Mouse (Mus musculus) hindbrain, embryonic 15.5 days (tissue): ENCODE results near the gene Tdrd6. TPM values are rescaled to one million over a fixed set of nuclear protein-coding genes. Genes with fewer than 3 reads are reported as not detected.

ENCODE experiments used
- ATAC-seq: fragments of 200-750 bp; cut with Nextera tagmentation; 2 replicates; pipeline ENCODE4 v1.8.0; 2017; ENCODE audit warnings: low read depth, moderate number of reproducible peaks, moderate TSS enrichment; ENCODE audit not compliant: low FRiP score
- H3K27ac ChIP-seq: fragments of 300-500 bp; sonication (generic); replicated peaks from 2 replicates; pipeline ENCODE4 v1.5.1; 2015; ENCODE audit warnings: mild to moderate bottlenecking, inconsistent platforms
- H3K27me3 ChIP-seq: fragments of 300-500 bp; sonication (generic); 2 replicates; pipeline ENCODE4 v1.6.1; 2015; ENCODE audit warnings: control low read depth, inconsistent platforms
- H3K36me3 ChIP-seq: fragments of 300-500 bp; sonication (generic); 2 replicates; pipeline ENCODE4 v1.6.1; 2015; ENCODE audit warnings: control low read depth, inconsistent platforms
- H3K4me1 ChIP-seq: fragments of 300-500 bp; sonication (generic); replicated peaks from 2 replicates; pipeline ENCODE4 v1.6.1; 2015; ENCODE audit warnings: control low read depth, inconsistent platforms
- H3K4me2 ChIP-seq: fragments of 300-500 bp; sonication (generic); 2 replicates; pipeline ENCODE4 v1.6.1; 2015; ENCODE audit warnings: moderate library complexity, mild to moderate bottlenecking, inconsistent platforms
- H3K4me3 ChIP-seq: fragments of 300-500 bp; sonication (generic); 2 replicates; pipeline ENCODE4 v1.5.1; 2015; ENCODE audit warnings: mild to moderate bottlenecking, inconsistent platforms
- H3K9ac ChIP-seq: fragments of 300-500 bp; sonication (generic); 2 replicates; pipeline ENCODE4 v1.6.1; 2015; ENCODE audit warnings: inconsistent platforms
- H3K9me3 ChIP-seq: fragments of 300-500 bp; sonication (generic); 2 replicates; pipeline ENCODE4 v1.6.1; 2016; ENCODE audit warnings: control low read depth, inconsistent platforms
- WGBS: fragments of 180-500 bp; shearing (Covaris S2); methylation state at CpG from one replicate; pipeline ENCODE4 v1.1.7; 2015; 5-methylcytosine and 5-hydroxymethylcytosine counted together
- polyA plus RNA-seq: library from polyadenylated mRNA; unstranded; fragments of >200 nt; fragmentation: Nextera tagmentation; extraction: Ambion mirVana; gene quantifications from 2 replicates; pipeline ENCODE4 v1.2.1, GENCODE M21; 2015

The Tdrd6 gene
- polyA plus RNA-seq, result 0.61 and 0.66 TPM in 2 replicates

DNA sequence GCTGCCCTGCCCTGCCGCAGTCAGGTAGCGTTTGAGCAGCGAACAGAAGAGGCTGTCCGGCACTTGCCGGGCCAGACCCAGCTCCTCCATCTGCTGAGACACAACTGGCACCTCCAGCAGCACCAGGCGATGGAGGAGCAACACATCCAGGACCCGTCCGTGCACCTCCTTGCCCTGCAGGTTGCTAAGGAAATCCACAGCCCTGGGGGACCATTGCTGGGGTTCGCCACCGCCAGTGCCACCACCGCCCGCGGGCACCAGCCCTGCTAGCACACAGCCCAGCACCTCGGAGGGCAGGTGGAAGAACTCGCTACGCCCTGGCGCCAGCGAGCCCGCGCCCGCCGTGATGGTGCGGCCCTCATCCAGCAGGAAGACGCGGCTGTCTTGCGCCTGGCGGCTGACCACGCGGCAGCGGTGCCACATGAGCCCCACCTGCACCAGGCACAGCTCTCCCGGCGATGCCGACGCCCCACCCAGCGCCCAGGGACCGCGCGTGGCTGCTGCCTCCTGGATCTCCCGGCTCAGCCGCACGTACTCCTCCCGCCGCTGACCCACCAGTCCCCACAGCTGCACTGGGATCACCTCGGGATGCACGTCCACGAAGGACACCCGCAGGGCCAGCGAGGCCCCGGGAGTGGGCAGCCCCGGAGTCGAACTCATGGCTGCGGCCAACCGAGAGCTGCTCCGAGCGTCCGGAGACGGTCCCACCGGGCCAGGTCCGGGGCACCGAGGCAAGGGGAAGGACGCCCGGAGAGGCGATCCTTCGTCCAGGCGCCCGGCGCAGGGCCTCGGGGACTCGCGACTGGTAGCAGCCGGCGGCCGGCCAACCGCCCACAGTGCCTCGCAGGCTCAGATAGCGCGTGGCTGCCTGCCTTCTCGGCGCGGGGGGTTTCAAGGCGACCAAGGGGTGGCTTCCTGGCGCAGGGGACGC is at the start of gene Tdrd6:
TSS of gene Tdrd6 (minus strand) at position 804 of the 931 bp plus-strand sequence.
- peaks cover 5% of the 10 kb centered on the region; the same call in 1 of the 2 replicates for H3K9me3 ChIP-seq
- H3K36me3 ChIP-seq, result no peaks in the 10 kb centered on the region
- peak within 1 kb of the TSS; percentile 48 for H3K4me3 ChIP-seq
- 3% methylated on average over 81 of the region's 83 CpGs for WGBS
- peak within 1 kb of the TSS; percentile 95 for H3K4me2 ChIP-seq
- peaks cover 16% of the 10 kb centered on the region for H3K4me1 ChIP-seq
- peaks cover 29% of the 10 kb centered on the region for H3K27me3 ChIP-seq
- peak within 1 kb of the TSS; percentile 48 for H3K9ac ChIP-seq
- peak; percentile 71 for ATAC-seq
- no peak within 1 kb of the TSS for H3K27ac ChIP-seq

DNA sequence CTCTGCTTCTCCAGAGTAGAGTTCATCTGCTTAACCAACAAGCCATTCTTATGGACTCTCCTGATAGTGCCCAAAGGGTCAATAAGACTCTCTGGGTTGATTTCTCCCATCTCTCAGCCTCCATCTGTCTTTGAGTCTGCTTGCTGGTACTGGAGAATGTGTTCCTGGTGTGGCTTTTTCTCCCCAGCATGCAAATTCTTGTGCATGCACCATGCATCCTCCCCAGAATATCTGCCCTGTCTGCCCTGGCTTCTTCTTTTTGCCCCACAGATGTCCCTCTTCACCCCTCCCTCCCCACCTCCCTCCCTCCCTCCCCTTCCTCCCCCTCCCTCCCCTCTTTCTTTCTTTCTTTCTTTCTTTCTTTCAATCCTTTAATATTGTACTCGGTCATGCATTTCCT is 47.2 kb upstream of the Tdrd6 start:
- WGBS, result 36% methylated on average over 1 of the region's 1 CpGs
- Histone ChIP-seq H3K27me3 (no peaks in the 10 kb centered on the region), H3K9me3 (no peaks in the 10 kb centered on the region), H3K27ac (no peak overlapping the region), H3K4me3 (no peak overlapping the region), H3K4me2 (no peak overlapping the region), H3K9ac (no peak overlapping the region), H3K36me3 (no peaks in the 10 kb centered on the region), H3K4me1 (no peaks in the 10 kb centered on the region)
- ATAC-seq, result no peak

DNA sequence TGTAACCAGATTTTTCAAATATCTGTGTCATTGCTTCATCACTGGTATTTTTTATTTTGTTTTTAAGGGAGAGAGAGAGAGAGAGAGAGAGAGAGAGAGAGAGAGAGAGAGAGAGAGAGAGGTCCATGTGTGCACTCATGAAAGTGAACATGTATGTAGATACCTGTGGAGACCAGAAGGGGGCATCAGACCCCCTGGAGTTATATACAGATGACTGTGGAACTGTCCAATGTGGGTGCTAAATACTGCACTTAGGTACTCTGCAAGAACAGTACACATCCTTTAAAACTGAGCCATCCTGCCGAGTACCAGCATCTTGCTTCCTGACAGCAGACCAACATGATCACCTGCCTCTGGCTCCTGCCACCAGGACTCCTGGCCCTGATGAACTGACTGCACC is 46.1 kb upstream of the Tdrd6 start:
- H3K36me3 ChIP-seq, result no peaks in the 10 kb centered on the region
- no peak overlapping the region for H3K4me3 ChIP-seq
- H3K27me3 ChIP-seq, result no peaks in the 10 kb centered on the region
- WGBS, result 82% methylated on average over 1 of the region's 1 CpGs
- no peaks in the 10 kb centered on the region for H3K4me1 ChIP-seq
- no peak overlapping the region for H3K9ac ChIP-seq
- H3K9me3 ChIP-seq, result no peaks in the 10 kb centered on the region
- no peak overlapping the region for H3K27ac ChIP-seq
- no peak for ATAC-seq
- no peak overlapping the region for H3K4me2 ChIP-seq

DNA sequence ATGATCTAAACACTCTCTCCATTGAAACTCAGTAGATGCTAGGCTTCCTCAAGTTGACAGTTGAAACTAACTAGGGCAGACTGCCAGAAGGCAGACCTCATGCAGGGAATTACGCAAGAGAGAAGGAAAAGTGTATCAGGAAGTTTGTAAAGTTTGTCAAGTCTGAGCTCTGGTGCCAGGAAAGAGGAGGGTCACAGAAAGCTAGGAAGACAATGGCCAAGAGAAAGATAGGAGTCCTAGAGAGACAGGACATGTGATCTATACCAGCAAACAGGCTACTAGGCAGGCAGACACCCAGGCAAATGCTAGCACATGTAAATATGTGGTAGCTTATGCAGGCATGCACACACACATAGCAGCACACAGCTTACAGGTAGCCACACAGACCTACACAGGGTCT is 45.1 kb upstream of the Tdrd6 start:
- 61% methylated on average over 1 of the region's 1 CpGs for WGBS
- no peak for ATAC-seq

DNA sequence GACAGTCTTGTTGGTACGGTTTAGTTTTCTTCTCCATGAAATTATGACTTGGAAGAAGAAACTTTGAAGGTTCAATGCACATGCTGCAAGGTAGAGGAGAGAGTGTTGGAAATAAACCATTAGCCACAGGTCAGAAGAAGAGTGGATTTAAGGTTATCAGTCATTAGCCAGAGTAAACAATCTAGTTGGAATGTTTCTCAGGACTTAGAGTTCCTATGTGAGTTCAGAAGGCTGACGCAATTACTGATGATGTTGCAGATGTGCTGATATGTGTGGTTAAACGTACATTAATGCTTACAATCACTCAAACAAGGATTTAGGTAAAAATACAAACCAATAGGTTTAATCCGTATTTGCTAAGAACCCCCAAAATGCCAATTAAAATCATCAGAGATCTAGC is 41.8 kb upstream of the Tdrd6 start:
- no peaks in the 10 kb centered on the region for H3K27me3 ChIP-seq
- no peak overlapping the region for H3K4me3 ChIP-seq
- H3K9ac ChIP-seq, result no peak overlapping the region
- H3K4me2 ChIP-seq, result no peak overlapping the region
- no peak overlapping the region for H3K27ac ChIP-seq
- H3K36me3 ChIP-seq, result no peaks in the 10 kb centered on the region
- ATAC-seq, result no peak
- no peaks in the 10 kb centered on the region for H3K9me3 ChIP-seq
- H3K4me1 ChIP-seq, result 0 out of 2 replicates have a peak, but pooled peaks cover 6% of the 10 kb centered on the region
- 94% methylated on average over 4 of the region's 4 CpGs for WGBS

More for the DNA sequence above, 45.1 kb upstream of the Tdrd6 start:
- H3K4me3 ChIP-seq, result no peak overlapping the region
- H3K4me1 ChIP-seq, result no peaks in the 10 kb centered on the region
- no peaks in the 10 kb centered on the region for H3K9me3 ChIP-seq
- H3K27ac ChIP-seq, result no peak overlapping the region
- no peaks in the 10 kb centered on the region for H3K36me3 ChIP-seq
- H3K4me2 ChIP-seq, result no peak overlapping the region
- H3K9ac ChIP-seq, result no peak overlapping the region
- no peaks in the 10 kb centered on the region for H3K27me3 ChIP-seq

DNA sequence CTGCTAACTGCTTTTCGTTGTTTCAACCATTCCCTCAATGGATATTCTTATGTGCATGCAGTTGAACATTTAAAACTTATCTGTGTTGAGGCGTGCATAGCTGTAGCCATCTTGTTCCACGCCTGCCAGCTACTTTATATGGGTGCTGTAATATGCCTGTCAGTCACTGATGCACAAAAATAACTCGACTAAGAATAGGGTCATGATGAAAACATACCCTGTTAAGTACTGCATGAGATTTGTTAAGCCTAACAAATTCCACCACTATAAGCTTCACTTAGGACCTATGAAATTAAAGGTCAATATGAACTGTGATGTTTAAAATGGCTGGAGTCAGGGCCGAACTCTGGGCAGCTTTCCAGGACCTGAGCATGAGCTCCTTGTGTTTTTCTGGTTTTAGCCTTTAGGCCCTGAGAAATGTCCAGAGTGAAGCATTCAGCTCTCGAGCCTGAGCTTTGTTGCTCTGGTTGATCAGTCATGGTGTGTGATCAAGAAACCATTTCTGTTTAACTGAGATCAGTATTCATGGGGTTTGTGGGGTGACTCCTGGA is 39.1 kb upstream of the Tdrd6 start:
- no peak overlapping the region for H3K27ac ChIP-seq
- ATAC-seq, result no peak
- no peaks in the 10 kb centered on the region for H3K9me3 ChIP-seq
- no peak overlapping the region for H3K4me3 ChIP-seq
- no peaks in the 10 kb centered on the region for H3K36me3 ChIP-seq
- peaks cover 24% of the 10 kb centered on the region for H3K4me1 ChIP-seq
- 72% methylated on average over 6 of the region's 6 CpGs for WGBS
- no peak overlapping the region for H3K4me2 ChIP-seq
- H3K27me3 ChIP-seq, result no peaks in the 10 kb centered on the region
- no peak overlapping the region for H3K9ac ChIP-seq

DNA sequence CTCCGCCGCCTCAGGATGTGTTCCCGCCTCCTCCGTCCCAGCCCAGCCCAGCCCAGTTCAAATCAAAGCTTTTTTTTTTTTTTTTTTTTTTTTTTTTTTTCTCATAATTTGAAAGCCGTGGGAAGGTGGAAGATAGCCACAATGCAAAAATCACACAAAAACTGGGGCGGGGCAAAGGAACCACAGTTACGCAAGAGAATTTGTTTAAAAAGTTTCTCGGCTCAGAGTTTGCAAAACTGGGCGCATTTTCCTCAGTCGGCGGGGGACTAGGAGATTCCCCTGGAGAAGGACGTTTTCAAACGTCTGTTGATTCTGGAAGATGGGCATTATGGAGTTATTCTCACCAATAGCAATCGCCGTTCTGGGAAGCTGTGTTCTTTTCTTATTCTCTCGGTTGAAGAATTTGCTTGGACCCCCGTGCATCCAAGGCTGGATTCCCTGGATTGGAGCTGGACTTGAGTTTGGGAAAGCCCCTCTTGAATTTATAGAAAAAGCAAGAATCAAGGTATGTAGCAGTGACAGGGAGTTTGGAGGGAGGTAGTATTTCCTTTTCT is 37.3 kb upstream of the Tdrd6 start, which contains the start of gene Cyp39a1:
TSS of gene Cyp39a1 (plus strand) at position 136 of the 554 bp plus-strand sequence.
- H3K4me2 ChIP-seq, result peak within 1 kb of the TSS; percentile 74
- 0 out of 2 replicates have a peak, but pooled peaks have one; percentile 0 for ATAC-seq
- H3K9me3 ChIP-seq, result no peaks in the 10 kb centered on the region
- H3K36me3 ChIP-seq, result peaks cover 4% of the 10 kb centered on the region
- peak within 1 kb of the TSS; percentile 96 for H3K9ac ChIP-seq
- no peaks in the 10 kb centered on the region for H3K27me3 ChIP-seq
- peak within 1 kb of the TSS; percentile 62 for H3K4me3 ChIP-seq
- H3K27ac ChIP-seq, result peak within 1 kb of the TSS; percentile 76
- WGBS, result 0% methylated on average over 17 of the region's 17 CpGs
- H3K4me1 ChIP-seq, result peaks cover 24% of the 10 kb centered on the region

DNA sequence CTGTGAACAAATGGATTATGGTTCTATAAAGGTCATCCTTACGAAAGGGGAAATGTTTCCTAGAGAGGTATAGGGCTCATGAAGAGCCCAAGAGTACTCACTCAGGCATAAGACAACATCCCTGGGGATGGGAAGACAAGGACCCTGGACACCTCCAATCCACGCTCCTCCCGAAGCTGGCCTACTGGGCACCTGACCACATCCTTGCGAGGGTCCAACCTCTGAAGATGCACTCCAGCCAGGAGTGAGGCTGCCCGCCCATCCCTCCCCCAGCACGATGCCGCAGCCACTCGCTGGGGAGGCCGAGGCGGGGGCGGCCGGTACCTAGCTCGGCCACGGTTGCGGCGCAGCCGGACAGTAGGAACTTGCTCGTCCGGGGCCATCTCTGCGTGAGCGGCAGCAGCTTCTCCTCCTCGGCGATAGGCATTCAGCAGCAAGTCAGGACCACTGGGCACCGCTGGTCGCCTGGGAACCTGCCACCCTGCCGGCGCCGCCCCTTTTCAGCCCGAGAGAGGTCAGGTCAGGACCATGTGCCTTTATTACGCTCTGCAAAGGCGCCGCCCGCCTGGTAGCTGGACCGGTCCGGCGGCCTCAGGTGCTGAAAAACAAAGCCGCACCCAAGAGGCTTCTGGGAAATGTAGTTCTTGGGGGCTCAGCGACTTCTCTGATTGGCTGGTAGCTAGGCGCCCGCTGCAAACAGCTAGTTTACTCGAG is 36.6 kb upstream of the Tdrd6 start, which contains the start of gene Slc25a27:
TSS of gene Slc25a27 (minus strand) at position 639 of the 714 bp plus-strand sequence.
- peak within 1 kb of the TSS; percentile 96 for H3K9ac ChIP-seq
- peak within 1 kb of the TSS; percentile 62 for H3K4me3 ChIP-seq
- H3K4me1 ChIP-seq, result peaks cover 24% of the 10 kb centered on the region
- H3K4me2 ChIP-seq, result peak within 1 kb of the TSS; percentile 74
- no peaks in the 10 kb centered on the region for H3K27me3 ChIP-seq
- ATAC-seq, result peak; percentile 95
- H3K27ac ChIP-seq, result peak within 1 kb of the TSS; percentile 76
- under 1% methylated on average over 40 of the region's 41 CpGs for WGBS
- peaks cover 6% of the 10 kb centered on the region for H3K36me3 ChIP-seq
- no peaks in the 10 kb centered on the region for H3K9me3 ChIP-seq

DNA sequence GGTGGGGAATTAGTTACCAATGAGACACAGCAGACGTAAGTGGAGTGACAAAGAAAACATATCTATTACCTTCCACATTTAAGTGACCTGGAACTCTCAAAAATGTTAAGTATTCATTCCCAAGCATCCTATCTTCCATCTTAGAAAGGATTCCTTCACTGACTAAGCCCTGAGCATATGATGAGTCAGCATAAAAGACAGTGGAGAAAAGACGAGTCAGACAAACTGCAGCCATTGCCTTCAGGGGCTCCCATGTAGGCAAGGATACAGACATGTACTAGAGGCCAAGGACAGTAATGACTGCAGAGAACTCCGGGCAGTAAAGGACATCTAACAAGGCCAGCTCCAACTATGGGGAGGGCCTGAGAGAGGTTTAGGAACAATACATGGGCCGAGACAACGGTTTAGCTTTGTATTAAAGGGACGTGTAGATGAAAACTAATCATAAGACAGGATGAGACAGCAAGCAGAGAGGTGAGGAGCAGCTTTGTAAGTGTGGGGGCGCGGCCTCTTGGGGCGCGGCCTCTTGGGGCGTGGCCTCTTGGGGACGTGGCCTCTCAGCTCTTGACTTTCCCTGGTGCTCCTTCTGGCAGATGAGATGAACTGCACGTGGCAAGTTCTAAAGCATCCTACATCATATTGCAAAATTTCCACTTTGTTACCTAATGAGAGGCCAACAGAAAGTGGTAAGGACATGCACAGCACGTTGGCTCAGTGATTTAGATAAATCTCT is 21.4 kb upstream of the Tdrd6 start:
- H3K9ac ChIP-seq, result no peak overlapping the region
- H3K4me1 ChIP-seq, result no peaks in the 10 kb centered on the region
- no peak overlapping the region for H3K27ac ChIP-seq
- H3K27me3 ChIP-seq, result no peaks in the 10 kb centered on the region
- H3K4me3 ChIP-seq, result no peak overlapping the region
- 74% methylated on average over 14 of the region's 14 CpGs for WGBS
- no peaks in the 10 kb centered on the region for H3K9me3 ChIP-seq
- H3K36me3 ChIP-seq, result peaks cover 47% of the 10 kb centered on the region
- ATAC-seq, result peak; percentile 54; the same call in 1 of the 2 replicates
- no peak overlapping the region for H3K4me2 ChIP-seq

DNA sequence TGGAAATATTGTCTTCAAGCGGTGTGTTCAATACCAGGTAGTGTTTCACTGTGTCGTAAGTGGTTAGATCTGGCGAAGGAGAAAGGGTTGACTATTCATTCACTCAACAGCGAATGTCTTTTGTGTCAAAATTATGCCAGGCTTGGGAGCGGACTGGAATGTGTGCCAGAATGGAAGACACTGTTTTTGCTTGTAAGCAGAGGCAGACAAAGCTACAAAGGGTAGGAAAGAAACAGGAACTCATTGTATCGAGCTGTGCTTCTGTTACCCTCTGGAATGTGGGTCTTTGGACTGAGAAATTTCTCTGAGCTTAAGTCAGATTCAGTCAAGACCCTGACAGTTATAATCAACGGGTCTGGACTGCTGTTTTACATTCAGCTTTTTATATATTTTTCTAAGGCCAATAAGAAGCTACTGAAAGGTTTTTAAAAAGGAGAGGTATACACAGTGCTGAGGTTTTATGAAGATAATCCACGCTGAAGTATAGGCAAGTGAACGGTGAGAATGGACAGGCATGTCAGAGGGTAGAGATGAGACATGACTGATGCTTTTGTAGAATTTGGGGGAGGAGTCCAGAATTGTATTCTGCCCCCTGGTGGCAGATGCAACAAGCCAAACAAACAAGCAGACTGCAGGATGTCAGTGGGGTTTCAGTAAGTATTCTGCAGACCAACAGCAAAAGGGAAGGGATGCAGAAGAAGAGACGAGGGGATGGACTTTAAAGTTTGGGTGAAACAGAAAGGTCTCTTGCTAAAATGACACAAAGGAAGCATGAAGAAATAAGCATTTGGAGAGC is 19.7 kb upstream of the Tdrd6 start:
- no peak overlapping the region for H3K4me3 ChIP-seq
- peaks cover 52% of the 10 kb centered on the region for H3K36me3 ChIP-seq
- WGBS, result 73% methylated on average over 10 of the region's 10 CpGs
- H3K27ac ChIP-seq, result no peak overlapping the region
- ATAC-seq, result no peak
- H3K9me3 ChIP-seq, result no peaks in the 10 kb centered on the region
- H3K27me3 ChIP-seq, result no peaks in the 10 kb centered on the region
- no peak overlapping the region for H3K9ac ChIP-seq
- H3K4me2 ChIP-seq, result no peak overlapping the region
- H3K4me1 ChIP-seq, result no peaks in the 10 kb centered on the region
